Mouse (Mus musculus) liver, adult 2 months (tissue): ENCODE measurements around the gene Slc22a15.

Experiments
- CTCF ChIP-seq: fragments of 200-500 bp; IDR thresholded peaks from 2 replicates; pipeline ENCODE4 v1.5.1; 2011; ENCODE audit warnings: low read depth, low read length, control low read depth
- POLR2A ChIP-seq: fragments of 200-500 bp; IDR thresholded peaks from 2 replicates; pipeline ENCODE4 v1.6.1; 2011; ENCODE audit warnings: low read length, control low read depth; ENCODE audit not compliant: insufficient read depth; ENCODE audit errors: extremely low read depth

- TF ChIP-seq CTCF (no peak), POLR2A (no peak)
Measured at GRCm38 (mm10) chr3:101860151-101860550, 64.1 kb downstream of the Slc22a15 start.
